Mouse (Mus musculus) lung, postnatal 4 days (tissue): ENCODE results near the gene 4930469K13Rik.
A peak's percentile ranks its signal among the peaks of the same experiment; 100 is the strongest.

ENCODE experiments used
- DNase-seq, 2 experiments: peaks; one replicate each; pipeline ENCODE4 v3.0.0; 2021

The 4930469K13Rik gene

GRCm38 (mm10) chr11:34035909-34036658, 62.3 kb downstream of the 4930469K13Rik start:
- DNase-seq, result no peak

DNA sequence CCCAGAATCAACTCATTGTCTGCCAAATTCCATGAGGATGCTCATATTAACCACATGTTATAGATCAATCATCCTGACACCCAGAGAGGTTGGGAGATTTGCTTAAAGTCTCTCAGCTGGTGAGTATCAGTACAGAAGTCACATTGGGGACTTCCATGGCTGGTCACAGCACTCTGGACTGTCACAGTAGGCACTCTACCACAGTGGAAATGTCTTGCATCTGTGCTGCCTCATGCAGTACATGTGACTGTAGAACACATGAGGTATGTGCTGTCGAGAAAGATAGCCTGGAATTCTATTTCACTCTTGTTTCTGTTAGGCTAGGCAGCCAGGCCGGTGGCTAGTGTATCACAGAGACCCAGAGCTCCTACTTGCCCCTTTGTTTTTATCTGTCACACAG, 63.6 kb downstream of the 4930469K13Rik start:
- no peak for DNase-seq

GRCm38 (mm10) chr11:34034008-34034505, 64.3 kb downstream of the 4930469K13Rik start:
- DNase-seq, result no peak

- DNase-seq, result peak; percentile 62 to 67
Observed at GRCm38 (mm10) chr11:34031015-34031805, 67.1 kb downstream of the 4930469K13Rik start.

DNA sequence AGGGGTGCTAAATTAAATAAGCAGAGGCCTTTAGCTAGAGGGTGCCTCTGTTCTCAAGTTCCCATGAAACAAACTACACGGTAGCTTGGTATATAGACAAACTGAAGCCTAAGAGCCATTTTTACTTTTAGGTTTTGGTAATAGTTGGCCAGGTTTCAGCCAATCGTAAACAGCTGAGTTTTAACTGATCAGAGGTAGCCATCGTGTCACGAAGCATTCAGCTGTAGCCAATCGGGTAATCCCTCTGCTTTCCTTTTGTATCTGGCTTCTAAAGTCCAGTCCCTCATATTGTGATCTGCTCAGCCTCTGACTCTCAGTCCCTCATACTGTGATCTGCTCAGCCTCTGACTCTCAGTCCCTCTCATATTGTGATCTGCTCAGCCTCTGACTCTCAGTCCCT, 68.7 kb downstream of the 4930469K13Rik start:
- no peak for DNase-seq

GRCm38 (mm10) chr11:34025091-34025490, 73.3 kb downstream of the 4930469K13Rik start:
- no peak for DNase-seq

GRCm38 (mm10) chr11:34012007-34012652, 86.2 kb downstream of the 4930469K13Rik start:
- DNase-seq, result no peak

DNA sequence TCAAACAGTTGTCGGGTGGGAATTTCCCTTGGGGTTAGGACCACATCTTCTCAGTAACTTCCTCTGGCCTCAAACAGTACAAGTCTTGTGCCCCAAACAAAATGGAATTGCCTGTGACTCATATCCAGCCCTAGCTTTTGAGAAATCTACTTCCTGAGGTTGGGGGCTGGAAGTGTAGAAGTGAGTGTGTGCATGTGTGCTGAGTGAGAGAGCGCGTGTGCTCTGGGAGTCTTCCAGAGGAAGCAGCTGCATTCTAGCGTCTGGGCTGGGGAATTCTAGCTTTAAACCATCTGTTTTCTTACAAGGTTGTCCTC, 87.5 kb downstream of the 4930469K13Rik start:
- DNase-seq, result peak; percentile 33 to 38

DNA sequence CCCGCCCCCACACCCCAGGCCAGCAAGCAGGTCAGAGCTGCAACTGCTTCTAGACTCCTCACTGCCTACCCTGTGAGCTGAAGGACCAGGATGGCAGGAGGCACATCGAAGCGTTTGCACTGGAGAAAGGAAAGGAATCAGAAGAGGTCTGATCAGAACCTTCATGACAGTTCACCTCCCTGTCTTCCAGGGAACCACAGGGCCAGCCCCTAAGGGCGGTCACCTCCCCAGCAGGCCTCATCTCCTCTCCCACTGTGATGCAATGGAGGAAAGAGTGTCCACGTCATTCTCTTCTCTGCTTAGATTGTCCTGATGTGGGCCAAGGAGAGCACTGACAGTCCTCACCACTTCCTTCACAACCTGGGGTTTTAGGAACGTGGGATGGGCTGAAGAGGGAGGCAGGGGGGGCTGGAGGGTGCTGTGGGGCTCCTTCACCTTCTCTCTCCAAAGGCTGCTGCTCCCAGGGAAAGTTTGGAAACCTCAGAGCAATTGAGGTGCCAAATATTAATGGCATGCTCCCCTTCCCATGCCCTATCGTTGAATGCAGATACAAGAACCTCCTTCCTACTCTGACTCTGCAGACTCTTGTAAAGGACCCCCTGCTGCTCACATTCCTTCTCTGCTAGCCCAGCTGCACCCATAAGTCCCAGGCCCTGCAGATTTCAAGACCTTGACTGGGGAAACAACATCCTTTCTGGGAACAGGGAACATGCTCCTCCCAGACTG, 88.1 kb downstream of the 4930469K13Rik start:
- DNase-seq, result peak; percentile 27 to 39

- peak; percentile 31 to 41 for DNase-seq
Observed at GRCm38 (mm10) chr11:34009316-34010087, 88.9 kb downstream of the 4930469K13Rik start.

DNA sequence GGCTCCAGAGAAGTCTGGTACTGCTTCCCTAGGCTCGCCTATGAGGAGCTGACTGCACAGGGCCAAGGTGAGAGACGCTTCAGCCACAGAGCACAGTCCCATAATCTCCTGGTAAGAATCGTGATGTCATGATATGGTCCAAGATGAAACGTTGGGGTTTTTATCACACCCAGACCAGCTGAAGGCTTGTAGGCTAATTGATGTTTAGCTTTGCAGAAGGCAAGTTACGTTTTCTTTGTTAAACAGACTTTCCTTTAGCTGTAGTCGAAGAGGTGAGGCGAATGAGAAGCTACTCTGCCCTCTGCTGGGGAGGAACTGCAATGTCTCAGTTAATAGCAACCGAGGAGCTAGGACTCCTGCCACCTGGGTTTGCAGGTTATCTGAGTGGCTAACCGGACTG, 89.7 kb downstream of the 4930469K13Rik start:
- DNase-seq, result peak; percentile 30 to 78

- peak; percentile 28 to 44 for DNase-seq
Observed at GRCm38 (mm10) chr11:34008214-34008613, 90.1 kb downstream of the 4930469K13Rik start.

DNA sequence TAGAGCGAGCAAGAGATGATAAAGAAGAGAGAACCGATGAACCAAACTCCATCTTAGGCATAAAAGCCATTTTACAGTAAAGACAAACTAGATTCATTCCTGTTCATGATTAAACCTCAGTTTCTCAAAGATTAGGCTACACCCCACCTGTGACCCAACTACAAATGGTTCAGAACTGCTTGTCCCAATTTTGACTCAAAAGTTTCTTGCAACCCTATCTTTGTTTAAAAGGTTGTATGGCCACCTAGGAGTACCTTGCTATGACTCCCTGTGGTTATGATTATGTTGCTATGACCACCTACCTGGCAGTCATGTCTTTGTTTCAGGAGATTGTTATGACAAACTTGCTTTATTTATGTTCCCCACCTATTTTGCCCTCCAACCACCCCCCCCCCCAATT, 90.7 kb downstream of the 4930469K13Rik start:
- no peak for DNase-seq

- no peak for DNase-seq
Observed at GRCm38 (mm10) chr11:34002593-34002965, 95.8 kb downstream of the 4930469K13Rik start.

- peak; percentile 34 to 67 for DNase-seq
Observed at GRCm38 (mm10) chr11:34001938-34002592, 96.3 kb downstream of the 4930469K13Rik start.

DNA sequence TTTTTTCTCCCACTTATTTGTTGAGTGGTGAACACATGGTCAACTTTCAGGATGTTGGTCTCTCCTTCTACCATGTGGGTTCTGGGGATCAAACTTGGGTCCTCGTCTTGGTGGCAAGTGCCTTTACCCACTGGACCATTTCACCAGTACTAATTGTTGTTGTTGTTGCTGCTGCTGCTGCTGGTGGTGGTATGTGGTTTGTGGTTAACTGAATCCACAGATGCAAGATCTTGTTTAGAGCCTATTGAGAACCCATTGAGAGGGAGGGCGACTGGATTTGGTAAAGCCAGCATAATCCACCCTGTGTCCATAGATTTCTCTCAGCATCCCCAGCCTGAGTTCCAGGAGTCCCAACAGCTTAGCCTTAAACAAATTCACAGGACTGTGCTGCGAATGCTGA, 97.9 kb downstream of the 4930469K13Rik start:
- DNase-seq, result no peak

DNA sequence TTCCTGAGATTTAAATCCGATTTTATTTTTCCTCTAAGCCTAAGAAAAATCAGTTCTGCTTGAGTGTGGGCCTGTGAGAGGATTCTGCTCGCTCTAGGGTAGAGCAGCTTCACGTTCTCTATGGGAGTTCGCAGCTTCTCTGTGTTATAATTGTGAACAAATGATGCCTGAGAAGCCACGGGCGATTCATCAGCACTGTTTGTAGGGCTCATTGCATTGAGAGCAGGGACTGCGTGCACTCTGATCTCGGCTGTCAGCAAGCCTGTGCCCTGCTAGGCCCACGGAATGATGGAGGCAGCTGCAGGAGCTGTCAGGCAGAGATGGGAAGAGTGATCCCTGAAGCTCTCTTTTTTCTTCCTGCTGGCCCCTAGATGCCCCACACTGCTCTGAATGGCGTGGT, 100.1 kb downstream of the 4930469K13Rik start:
- no peak for DNase-seq

- no peak for DNase-seq
Observed at GRCm38 (mm10) chr11:33993496-33993895, 104.9 kb downstream of the 4930469K13Rik start.

GRCm38 (mm10) chr11:33992938-33993337, 105.4 kb downstream of the 4930469K13Rik start, which contains the start of gene Kcnip1:
Gene Kcnip1, minus strand, starts transcription at chr11:33993152.
- DNase-seq, result peak in 1 of 2 experiments; percentile 21

DNA sequence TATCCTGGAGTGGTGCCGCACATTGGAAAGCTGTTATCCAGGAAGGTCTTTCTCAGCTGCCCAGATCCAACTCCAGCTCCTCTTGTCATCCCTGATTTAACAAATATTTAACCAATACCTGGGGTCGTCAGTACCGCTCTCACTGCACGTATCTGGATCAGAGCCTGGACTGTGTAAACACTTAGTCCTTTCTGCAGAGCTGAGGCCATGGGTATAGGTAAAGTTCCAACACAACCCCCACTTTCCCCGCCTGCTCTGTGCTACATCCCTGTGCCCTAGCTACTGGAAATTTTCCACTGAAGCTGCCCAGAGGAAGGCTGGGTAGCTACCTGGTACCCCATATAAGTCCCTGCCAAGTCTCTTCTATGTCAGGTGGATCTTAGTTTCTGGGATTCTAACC, 108.4 kb downstream of the 4930469K13Rik start:
- DNase-seq, result no peak

DNA sequence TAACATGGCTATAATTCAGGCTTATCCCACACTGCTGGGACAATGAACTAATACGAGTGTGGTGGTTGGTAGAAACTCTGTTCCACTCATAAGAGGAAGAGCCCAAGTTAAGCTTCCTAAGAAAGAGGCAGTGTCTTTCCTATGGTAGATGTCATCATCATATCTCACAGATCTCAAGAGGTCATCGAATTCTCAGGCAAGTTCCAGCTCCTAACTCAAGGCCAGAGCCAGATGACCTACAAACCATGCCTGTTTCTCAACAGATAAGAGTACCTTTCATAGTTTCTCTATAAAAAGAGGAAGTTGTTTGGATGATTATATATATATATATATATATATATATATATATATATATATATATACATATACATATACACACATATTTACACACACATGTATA, 111.8 kb downstream of the 4930469K13Rik start:
- no peak for DNase-seq
